Mouse (Mus musculus): ENCODE results near the gene Arhgef3. TPM values are rescaled to one million over a fixed set of nuclear protein-coding genes. Genes with fewer than 3 reads are reported as not detected.
A peak's percentile ranks its signal among the peaks of the same experiment; 100 is the strongest.
"Not testable (repeated sequence)": the region's sequence is repeated elsewhere in the genome, so short reads cannot be mapped to it uniquely, and the experiment has no call there.

The Arhgef3 gene
- polyA plus RNA-seq, 1 experiment from 2014 or later: 8.4 TPM

DNA sequence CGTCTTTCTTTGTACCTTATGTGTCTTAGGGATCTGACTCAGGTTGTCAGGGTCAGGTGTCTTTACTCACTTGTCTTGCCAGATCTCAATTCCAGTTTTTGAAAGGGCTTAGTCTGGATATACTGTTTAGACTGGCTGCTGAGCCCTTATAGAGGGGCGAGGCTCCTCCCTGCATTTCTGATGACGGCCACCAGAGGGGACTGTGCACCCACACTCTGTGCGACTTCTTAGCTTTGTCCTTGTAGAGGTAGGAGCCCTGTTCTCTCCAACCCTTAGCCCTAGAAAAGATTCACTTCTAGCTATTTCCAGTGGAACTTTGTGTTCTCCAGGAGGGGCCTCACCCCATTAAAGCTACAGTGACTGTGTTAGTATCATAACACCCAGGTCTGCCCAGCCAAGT is 72.3 kb downstream of the Arhgef3 start:
- 12% methylated on average over 4 of the region's 4 CpGs for WGBS
- Histone ChIP-seq H3K27ac (no peak overlapping the region), H3K4me1 (peaks cover 23% of the 10 kb centered on the region), H3K27me3 (ENCODE audit: low read depth, poor library complexity, severe bottlenecking) (no peaks in the 10 kb centered on the region), H3K9me3 (replicated peaks) (0 out of 2 replicates have a peak, but pooled peaks cover 2% of the 10 kb centered on the region), H3K4me3 (no peak overlapping the region), H3K36me3 (no peaks in the 10 kb centered on the region)
- peak; percentile 84 for DNase-seq (ENCODE audit: low spot score)

DNA sequence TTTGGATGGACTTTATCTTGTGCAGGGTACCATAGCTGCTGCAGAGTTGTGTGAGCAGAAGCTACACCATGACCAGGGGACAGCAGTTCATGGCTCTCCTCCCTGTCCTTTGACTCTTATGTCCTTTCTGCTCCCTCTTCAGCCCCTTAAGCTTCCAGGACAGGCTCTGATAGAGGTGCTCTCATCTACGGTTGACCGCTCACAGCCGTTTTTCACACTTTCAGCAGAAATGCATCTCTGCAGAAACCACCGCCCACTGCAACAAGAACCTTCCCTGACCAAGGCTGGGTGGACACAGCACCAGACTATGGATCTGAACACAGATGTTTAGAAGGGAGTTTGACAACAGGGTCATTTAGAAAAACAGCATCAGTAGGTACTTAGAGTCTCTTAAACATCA is 73.2 kb downstream of the Arhgef3 start:
- H3K27me3 ChIP-seq (ENCODE audit: low read depth, poor library complexity, severe bottlenecking): no peaks in the 10 kb centered on the region
- WGBS: 83% methylated on average over 4 of the region's 4 CpGs
- H3K9me3 ChIP-seq (replicated peaks): 0 out of 2 replicates have a peak, but pooled peaks cover 2% of the 10 kb centered on the region
- DNase-seq (ENCODE audit: low spot score): no peak
- H3K27ac ChIP-seq: no peak overlapping the region
- H3K4me3 ChIP-seq: no peak overlapping the region
- no peaks in the 10 kb centered on the region for H3K36me3 ChIP-seq
- peaks cover 16% of the 10 kb centered on the region for H3K4me1 ChIP-seq

DNA sequence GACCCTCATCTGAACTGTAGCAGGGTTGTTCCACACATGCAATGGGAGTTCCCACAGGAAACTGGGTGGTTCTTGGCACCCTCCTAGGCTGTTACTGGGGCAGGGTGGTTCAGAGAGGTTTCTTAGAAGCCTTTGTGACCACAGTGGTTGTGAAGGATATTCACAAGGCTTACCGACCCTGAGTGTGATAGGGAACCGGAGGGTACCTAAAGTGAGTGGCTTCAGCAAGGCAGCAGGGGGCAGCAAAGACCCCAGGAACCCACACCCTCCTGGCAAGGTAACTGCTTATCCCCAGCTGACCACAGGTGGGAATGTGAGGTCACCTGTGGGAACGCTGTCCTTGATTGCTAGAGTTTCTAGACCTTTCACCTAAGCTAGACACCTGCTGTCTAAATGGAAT is 77.8 kb downstream of the Arhgef3 start:
- no peaks in the 10 kb centered on the region for H3K9me3 ChIP-seq (replicated peaks)
- no peak overlapping the region for H3K27ac ChIP-seq
- H3K4me1 ChIP-seq: peaks cover 10% of the 10 kb centered on the region
- no peak overlapping the region for H3K4me3 ChIP-seq
- WGBS: 32% methylated on average over 3 of the region's 3 CpGs
- no peaks in the 10 kb centered on the region for H3K27me3 ChIP-seq (ENCODE audit: low read depth, poor library complexity, severe bottlenecking)
- peak; percentile 51 for DNase-seq (ENCODE audit: low spot score)
- no peaks in the 10 kb centered on the region for H3K36me3 ChIP-seq

DNA sequence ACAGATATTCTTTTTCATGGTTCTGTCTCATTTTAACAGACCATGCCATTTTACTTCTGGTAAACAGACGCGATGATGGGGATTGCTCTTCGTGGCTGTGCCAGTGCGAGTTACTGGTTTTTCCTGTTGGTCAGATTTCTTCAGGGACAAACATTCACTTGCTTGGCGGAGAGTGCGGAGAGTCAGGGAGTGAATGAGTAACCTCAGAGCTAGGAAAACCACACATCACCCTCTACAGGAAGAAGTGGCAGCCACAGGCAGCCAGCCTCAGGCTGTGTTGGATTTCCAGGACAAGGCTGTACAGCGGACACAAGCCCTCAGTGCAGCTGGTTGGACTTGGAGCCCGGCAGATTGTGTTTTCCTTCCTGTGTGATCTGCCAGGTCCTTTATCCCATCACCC is 82.3 kb downstream of the Arhgef3 start:
- Histone ChIP-seq H3K4me1 (peaks cover 15% of the 10 kb centered on the region; the same call in 1 of the 2 replicates), H3K36me3 (no peaks in the 10 kb centered on the region), H3K9me3 (replicated peaks) (no peaks in the 10 kb centered on the region), H3K4me3 (no peak overlapping the region), H3K27me3 (ENCODE audit: low read depth, poor library complexity, severe bottlenecking) (no peaks in the 10 kb centered on the region), H3K27ac (no peak overlapping the region)
- DNase-seq (ENCODE audit: low spot score): no peak
- 82% methylated on average over 8 of the region's 8 CpGs for WGBS

DNA sequence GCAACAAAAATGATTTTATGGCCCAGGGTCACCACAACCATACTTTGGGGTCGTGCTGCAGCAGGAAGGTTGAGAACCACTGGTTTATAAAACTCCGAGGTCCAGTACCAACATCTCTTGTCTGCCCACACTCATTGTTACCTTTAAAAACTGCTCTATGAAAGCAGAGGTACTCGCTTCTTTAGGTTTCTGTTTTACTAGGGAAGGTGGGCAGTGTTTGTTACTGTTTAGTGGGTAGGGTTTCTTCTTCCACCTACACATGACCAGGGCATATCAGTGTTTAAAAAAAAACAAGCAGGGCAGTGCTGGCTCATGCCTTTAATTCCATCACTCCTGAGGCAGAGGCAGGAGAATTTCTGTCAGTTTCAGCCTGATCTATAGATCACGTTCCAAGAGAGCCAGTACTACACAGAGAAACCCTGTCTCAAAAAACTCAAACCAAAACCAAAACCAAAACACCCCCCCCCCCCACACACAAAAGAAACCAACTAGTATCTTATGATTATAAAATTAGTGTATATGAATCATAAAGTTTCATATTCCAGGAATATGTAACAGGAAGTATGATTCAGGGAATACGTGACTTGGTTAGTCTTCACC is 83.9 kb downstream of the Arhgef3 start:
- peaks cover 15% of the 10 kb centered on the region; the same call in 1 of the 2 replicates for H3K4me1 ChIP-seq
- no peak overlapping the region for H3K4me3 ChIP-seq
- no peaks in the 10 kb centered on the region for H3K36me3 ChIP-seq
- no peak overlapping the region for H3K27ac ChIP-seq
- H3K9me3 ChIP-seq (replicated peaks): no peaks in the 10 kb centered on the region
- no peaks in the 10 kb centered on the region for H3K27me3 ChIP-seq (ENCODE audit: low read depth, poor library complexity, severe bottlenecking)
- DNase-seq (ENCODE audit: low spot score): no peak
- WGBS: 92% methylated on average over 5 of the region's 5 CpGs

DNA sequence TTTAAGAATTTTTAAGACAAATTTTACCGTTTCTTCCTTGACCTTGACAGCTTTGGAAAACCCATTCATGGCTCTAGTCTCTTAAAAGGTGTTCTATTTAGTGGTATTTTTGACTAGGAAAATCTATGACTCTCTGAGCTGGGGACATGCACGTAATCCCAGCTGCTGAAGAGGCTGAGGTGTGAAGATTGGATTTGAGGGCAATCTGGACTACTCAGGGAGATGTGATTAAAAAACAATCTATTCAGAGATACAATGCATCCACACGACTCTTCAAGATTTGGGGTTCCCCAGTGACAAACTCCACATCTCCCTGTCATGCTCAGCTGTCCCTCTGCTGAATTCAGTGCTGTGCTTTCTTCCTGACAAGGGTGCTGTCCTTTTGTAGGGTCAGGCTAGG is 84.4 kb downstream of the Arhgef3 start:
- Histone ChIP-seq H3K27ac (no peak overlapping the region), H3K36me3 (no peaks in the 10 kb centered on the region), H3K27me3 (ENCODE audit: low read depth, poor library complexity, severe bottlenecking) (no peaks in the 10 kb centered on the region), H3K9me3 (replicated peaks) (no peaks in the 10 kb centered on the region), H3K4me3 (no peak overlapping the region), H3K4me1 (peaks cover 15% of the 10 kb centered on the region; the same call in 1 of the 2 replicates)
- 86% methylated on average over 3 of the region's 3 CpGs for WGBS
- DNase-seq (ENCODE audit: low spot score): no peak

DNA sequence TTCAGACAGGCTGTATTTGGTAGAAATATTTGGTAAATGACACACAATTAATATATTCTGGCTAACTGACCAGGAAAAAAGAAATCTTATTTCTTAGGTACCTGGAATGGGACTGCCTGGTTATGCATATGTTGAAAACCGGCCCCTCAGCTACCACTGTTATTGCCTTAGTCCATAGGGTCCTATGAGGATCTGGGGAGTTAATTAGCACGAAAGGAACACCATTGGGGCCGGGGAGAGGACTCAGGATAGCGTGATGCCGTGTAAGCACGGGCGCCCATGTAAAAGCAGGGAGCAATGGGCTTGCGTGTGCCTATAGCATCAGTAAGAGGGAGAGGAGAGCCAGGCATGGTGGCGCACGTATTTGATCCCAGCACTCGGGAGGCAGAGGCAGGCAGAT is 85.2 kb downstream of the Arhgef3 start:
- Histone ChIP-seq H3K4me1 (peaks cover 15% of the 10 kb centered on the region; the same call in 1 of the 2 replicates), H3K4me3 (no peak overlapping the region), H3K27me3 (ENCODE audit: low read depth, poor library complexity, severe bottlenecking) (no peaks in the 10 kb centered on the region), H3K27ac (no peak overlapping the region), H3K9me3 (replicated peaks) (no peaks in the 10 kb centered on the region), H3K36me3 (no peaks in the 10 kb centered on the region)
- 95% methylated on average over 11 of the region's 11 CpGs for WGBS
- no peak for DNase-seq (ENCODE audit: low spot score)

DNA sequence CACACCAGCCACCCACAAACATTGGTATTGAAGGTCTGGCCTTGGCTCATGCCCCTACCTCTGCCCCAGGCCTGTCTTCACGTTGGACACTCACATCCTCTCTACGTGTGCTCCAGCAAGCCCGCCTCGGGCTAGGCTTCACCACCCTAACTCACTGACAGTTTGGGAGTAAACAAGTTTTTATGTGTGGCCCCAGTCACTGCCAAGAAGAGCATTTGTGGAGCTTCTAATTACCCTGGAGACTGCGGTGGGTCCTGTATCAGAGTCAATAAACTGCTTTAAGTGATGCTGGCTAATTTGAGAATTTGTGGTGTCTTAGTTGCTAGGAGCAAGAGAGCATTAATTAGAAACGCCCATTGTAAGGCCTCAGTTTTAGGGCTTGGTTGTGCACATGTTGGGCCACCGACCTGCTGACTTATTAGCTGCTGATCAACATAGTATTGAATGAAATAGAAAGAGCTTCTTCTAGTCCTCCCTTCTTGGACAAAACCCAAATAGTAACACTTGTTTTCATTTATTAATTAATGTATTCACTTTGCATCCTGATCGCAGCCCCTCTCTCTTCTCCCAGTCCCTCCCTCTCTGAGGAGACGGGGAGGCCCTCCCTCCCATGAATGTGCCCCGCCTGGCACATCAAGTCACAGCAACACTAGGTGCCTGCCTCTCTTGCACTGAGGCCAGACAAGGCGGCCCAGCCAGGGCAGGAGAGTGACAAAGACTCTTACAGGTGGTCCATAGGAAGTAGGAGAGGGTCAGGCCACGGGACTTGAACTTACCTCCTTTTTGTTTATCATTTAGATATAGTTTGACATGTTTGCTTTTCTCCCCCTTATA is 86.3 kb downstream of the Arhgef3 start:
- Histone ChIP-seq H3K27ac (peak overlapping the region; percentile 46; the same call in 1 of the 2 replicates), H3K27me3 (ENCODE audit: low read depth, poor library complexity, severe bottlenecking) (no peaks in the 10 kb centered on the region), H3K36me3 (no peaks in the 10 kb centered on the region), H3K4me3 (no peak overlapping the region), H3K4me1 (peaks cover 15% of the 10 kb centered on the region; the same call in 1 of the 2 replicates), H3K9me3 (replicated peaks) (no peaks in the 10 kb centered on the region)
- no peak for DNase-seq (ENCODE audit: low spot score)
- 66% methylated on average over 12 of the region's 12 CpGs for WGBS

DNA sequence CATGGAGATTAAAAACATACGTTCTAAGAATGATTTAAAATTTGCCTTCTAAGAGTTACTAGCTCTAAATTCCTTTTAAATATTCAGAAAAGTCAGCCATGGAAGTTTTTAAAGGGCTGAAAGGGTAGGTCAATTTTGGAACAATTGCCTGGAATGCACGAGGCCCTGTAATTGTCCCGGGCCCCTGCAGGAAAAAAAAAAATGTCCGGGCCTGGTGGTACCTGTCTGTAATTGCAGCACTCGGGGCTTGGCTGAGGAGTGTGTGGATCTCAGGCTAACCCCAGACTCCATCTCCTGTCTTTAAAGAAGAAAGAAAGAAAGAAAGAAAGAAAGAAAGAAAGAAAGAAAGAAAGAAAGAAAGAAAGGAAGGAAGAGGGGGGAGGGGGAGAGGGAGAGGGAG is 87.1 kb downstream of the Arhgef3 start:
- H3K27ac ChIP-seq: peak overlapping the region; percentile 36; the same call in 1 of the 2 replicates
- 34% methylated on average over 5 of the region's 5 CpGs for WGBS
- no peak for DNase-seq (ENCODE audit: low spot score)
- no peaks in the 10 kb centered on the region for H3K27me3 ChIP-seq (ENCODE audit: low read depth, poor library complexity, severe bottlenecking)
- no peak overlapping the region for H3K4me3 ChIP-seq
- no peaks in the 10 kb centered on the region for H3K9me3 ChIP-seq (replicated peaks)
- H3K36me3 ChIP-seq: no peaks in the 10 kb centered on the region
- peaks cover 15% of the 10 kb centered on the region; the same call in 1 of the 2 replicates for H3K4me1 ChIP-seq

DNA sequence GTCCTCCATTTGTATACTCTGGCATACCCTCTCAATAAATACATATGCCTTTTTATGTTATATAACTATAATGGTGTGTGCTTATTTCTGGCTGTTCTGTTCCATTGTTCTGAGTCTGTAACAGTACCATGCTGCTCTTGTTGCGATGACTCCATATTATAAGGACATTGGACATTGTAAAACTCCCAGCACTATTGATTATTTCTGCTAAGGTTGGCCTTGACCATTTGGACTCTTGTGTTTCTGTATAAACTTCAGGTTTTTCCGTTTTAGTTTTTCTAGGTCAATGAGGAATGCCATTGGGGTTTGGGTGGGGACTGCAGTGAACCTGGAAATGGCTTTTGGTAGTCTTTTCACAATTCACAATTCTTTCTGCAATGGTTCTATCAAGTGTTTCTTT is 90.0 kb downstream of the Arhgef3 start:
- Histone ChIP-seq H3K4me1 (peaks cover 15% of the 10 kb centered on the region; the same call in 1 of the 2 replicates), H3K27ac (no peak overlapping the region), H3K36me3 (no peaks in the 10 kb centered on the region), H3K27me3 (ENCODE audit: low read depth, poor library complexity, severe bottlenecking) (no peaks in the 10 kb centered on the region), H3K9me3 (replicated peaks) (no peaks in the 10 kb centered on the region), H3K4me3 (no peak overlapping the region)
- no peak for DNase-seq (ENCODE audit: low spot score)
- WGBS: 94% methylated on average over 2 of the region's 2 CpGs

DNA sequence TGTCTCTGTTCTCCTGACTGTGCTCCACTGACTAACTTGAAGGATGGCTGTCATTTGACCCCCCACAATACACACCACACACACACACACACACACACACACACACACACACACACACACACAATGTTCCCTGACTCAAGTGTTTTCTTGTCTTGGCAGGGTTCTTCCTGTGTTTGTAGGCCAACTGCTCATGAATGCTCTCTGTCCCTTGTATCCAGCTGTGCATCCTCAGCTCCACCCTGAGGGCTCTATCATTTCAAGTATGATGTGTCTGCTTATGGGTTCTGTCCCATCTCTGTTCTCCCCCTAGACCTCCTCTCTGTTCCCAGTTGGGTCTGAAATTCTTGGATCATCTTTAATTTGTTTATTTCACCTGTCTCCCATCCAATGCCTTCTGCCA is 91.7 kb downstream of the Arhgef3 start:
- H3K27ac ChIP-seq: no peak overlapping the region
- no peaks in the 10 kb centered on the region for H3K9me3 ChIP-seq (replicated peaks)
- no peaks in the 10 kb centered on the region for H3K27me3 ChIP-seq (ENCODE audit: low read depth, poor library complexity, severe bottlenecking)
- peaks cover 6% of the 10 kb centered on the region; the same call in 1 of the 2 replicates for H3K4me1 ChIP-seq
- no peaks in the 10 kb centered on the region for H3K36me3 ChIP-seq
- no peak for DNase-seq (ENCODE audit: low spot score)
- H3K4me3 ChIP-seq: no peak overlapping the region

DNA sequence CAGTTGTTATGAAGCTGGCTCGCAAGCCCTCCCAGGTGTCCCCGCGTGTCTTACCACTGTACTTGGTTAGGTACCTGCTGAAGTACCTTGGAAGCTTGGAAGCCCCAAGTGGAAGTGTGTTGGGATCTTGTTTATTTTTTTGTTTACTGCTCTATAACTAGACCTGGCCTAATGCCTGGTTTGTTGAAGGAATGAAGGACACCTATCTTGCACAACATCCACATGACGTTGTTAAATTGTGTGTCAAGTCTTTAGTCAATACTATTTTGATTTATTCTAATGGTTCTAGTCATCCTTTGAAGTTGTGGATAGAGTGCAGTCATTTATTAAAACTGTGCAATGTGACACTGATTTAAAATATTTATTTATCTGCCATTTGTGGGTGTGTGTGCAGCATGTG is 94.8 kb downstream of the Arhgef3 start:
- H3K27ac ChIP-seq: no peak overlapping the region
- no peaks in the 10 kb centered on the region for H3K27me3 ChIP-seq (ENCODE audit: low read depth, poor library complexity, severe bottlenecking)
- WGBS: 95% methylated on average over 4 of the region's 4 CpGs
- H3K4me1 ChIP-seq: no peaks in the 10 kb centered on the region
- no peak overlapping the region for H3K4me3 ChIP-seq
- H3K9me3 ChIP-seq (replicated peaks): no peaks in the 10 kb centered on the region
- H3K36me3 ChIP-seq: no peaks in the 10 kb centered on the region
- no peak for DNase-seq (ENCODE audit: low spot score)

DNA sequence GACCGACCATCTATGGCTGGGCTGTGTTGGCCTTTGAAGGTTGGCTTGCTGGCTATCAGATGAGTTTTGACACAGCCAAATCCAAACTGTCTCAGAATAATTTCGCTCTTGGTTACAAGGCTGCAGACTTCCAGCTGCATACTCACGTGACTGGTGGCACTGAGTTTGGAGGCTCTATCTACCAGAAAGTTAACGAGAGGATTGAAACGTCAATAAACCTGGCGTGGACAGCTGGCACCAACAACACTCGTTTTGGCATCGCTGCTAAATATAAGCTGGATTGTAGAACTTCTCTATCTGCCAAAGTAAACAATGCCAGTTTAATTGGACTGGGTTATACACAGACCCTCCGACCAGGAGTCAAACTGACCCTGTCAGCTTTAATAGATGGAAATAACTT is 96.1 kb downstream of the Arhgef3 start:
- not testable (repeated sequence) for DNase-seq (ENCODE audit: low spot score); H3K4me1 ChIP-seq; H3K27ac ChIP-seq; H3K36me3 ChIP-seq; H3K9me3 ChIP-seq (replicated peaks); H3K4me3 ChIP-seq; H3K27me3 ChIP-seq (ENCODE audit: low read depth, poor library complexity, severe bottlenecking)
- WGBS: 80% methylated on average over 9 of the region's 9 CpGs
